Mouse (Mus musculus) forebrain, embryonic 13.5 days (tissue): ENCODE data around the gene Ralbp1. TPM values are rescaled to one million over a fixed set of nuclear protein-coding genes. Genes with fewer than 3 reads are reported as not detected.

ENCODE experiments used
- ATAC-seq: fragments of 200-750 bp; cut with Nextera tagmentation; 2 replicates; pipeline ENCODE4 v1.8.0; 2017
- H3K27ac ChIP-seq: fragments of 300-500 bp; sonication (generic); 2 replicates; pipeline ENCODE4 v1.5.1; 2015; ENCODE audit warnings: inconsistent platforms, mild to moderate bottlenecking, moderate library complexity
- H3K27me3 ChIP-seq: fragments of 300-500 bp; sonication (generic); 2 replicates; pipeline ENCODE4 v1.6.1; 2015; ENCODE audit warnings: mild to moderate bottlenecking, inconsistent platforms
- H3K36me3 ChIP-seq: fragments of 300-500 bp; sonication (generic); 2 replicates; pipeline ENCODE4 v1.6.1; 2015; ENCODE audit warnings: mild to moderate bottlenecking, inconsistent platforms; ENCODE audit not compliant: poor library complexity, severe bottlenecking
- H3K4me1 ChIP-seq: fragments of 300-500 bp; sonication (generic); 2 replicates; pipeline ENCODE4 v1.6.1; 2015; ENCODE audit warnings: inconsistent platforms
- H3K4me2 ChIP-seq: fragments of 300-500 bp; sonication (generic); 2 replicates; pipeline ENCODE4 v1.6.1; 2015; ENCODE audit warnings: inconsistent platforms, mild to moderate bottlenecking, moderate library complexity
- H3K4me3 ChIP-seq: fragments of 300-500 bp; sonication (generic); 2 replicates; pipeline ENCODE4 v1.5.1; 2015; ENCODE audit warnings: mild to moderate bottlenecking, inconsistent platforms
- H3K9ac ChIP-seq: fragments of 300-500 bp; sonication (generic); 2 replicates; pipeline ENCODE4 v1.6.1; 2015; ENCODE audit warnings: mild to moderate bottlenecking, inconsistent platforms
- H3K9me3 ChIP-seq: fragments of 300-500 bp; sonication (generic); replicated peaks from 2 replicates; pipeline ENCODE4 v1.6.1; 2016; ENCODE audit warnings: inconsistent platforms
- WGBS: fragments of 180-500 bp; shearing (Covaris S2); methylation state at CpG from one replicate; pipeline ENCODE4 v1.1.7; 2015; 5-methylcytosine and 5-hydroxymethylcytosine counted together
- polyA plus RNA-seq: library from polyadenylated mRNA; unstranded; fragments of >200 nt; fragmentation: Nextera tagmentation; extraction: Ambion mirVana; gene quantifications from 2 replicates; pipeline ENCODE4 v1.2.1, GENCODE M21; 2015

The Ralbp1 gene
- polyA plus RNA-seq, 1 experiment from 2014 or later, result 58.4 TPM

DNA sequence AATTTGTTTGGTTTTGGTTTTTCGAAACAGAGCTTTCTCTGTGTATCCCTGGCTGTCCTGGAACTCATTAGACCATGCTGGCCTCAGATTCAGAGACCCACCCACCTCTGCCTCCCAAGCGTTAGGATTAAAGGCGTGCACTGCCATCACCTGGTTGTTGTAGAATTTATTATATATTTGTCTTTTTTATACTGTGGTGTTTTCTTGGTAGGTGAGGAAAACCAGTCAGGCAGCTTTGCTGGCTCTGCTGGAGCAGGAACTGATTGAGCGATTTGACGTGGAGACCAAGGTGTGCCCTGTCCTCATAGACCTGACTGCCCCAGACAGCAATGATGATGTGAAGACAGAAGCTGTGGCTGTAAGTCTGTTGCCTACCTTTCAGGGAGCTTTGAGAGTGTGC, 74.6 kb downstream of the Ralbp1 start:
- Histone ChIP-seq H3K4me2 (no peak overlapping the region), H3K4me1 (no peaks in the 10 kb centered on the region), H3K27ac (no peak overlapping the region), H3K9me3 (no peaks in the 10 kb centered on the region), H3K4me3 (no peak overlapping the region), H3K27me3 (no peaks in the 10 kb centered on the region), H3K36me3 (peaks cover 54% of the 10 kb centered on the region), H3K9ac (no peak overlapping the region)
- WGBS, result 89% methylated on average over 5 of the region's 5 CpGs
- no peak for ATAC-seq

- Histone ChIP-seq H3K27me3 (no peaks in the 10 kb centered on the region), H3K9ac (no peak overlapping the region), H3K27ac (no peak overlapping the region), H3K4me1 (no peaks in the 10 kb centered on the region), H3K4me2 (no peak overlapping the region), H3K4me3 (no peak overlapping the region), H3K36me3 (peaks cover 18% of the 10 kb centered on the region), H3K9me3 (no peaks in the 10 kb centered on the region)
- no peak for ATAC-seq
- 87% methylated on average over 2 of the region's 2 CpGs for WGBS
Measured at GRCm38 (mm10) chr17:65806416-65806815, 79.2 kb downstream of the Ralbp1 start.

GRCm38 (mm10) chr17:65805966-65806365, 79.6 kb downstream of the Ralbp1 start:
- Histone ChIP-seq H3K4me3 (no peak overlapping the region), H3K4me2 (no peak overlapping the region), H3K4me1 (no peaks in the 10 kb centered on the region), H3K27me3 (no peaks in the 10 kb centered on the region), H3K9ac (no peak overlapping the region), H3K36me3 (peaks cover 14% of the 10 kb centered on the region), H3K9me3 (no peaks in the 10 kb centered on the region), H3K27ac (no peak overlapping the region)
- no peak for ATAC-seq
- WGBS, result 85% methylated on average over 4 of the region's 4 CpGs

DNA sequence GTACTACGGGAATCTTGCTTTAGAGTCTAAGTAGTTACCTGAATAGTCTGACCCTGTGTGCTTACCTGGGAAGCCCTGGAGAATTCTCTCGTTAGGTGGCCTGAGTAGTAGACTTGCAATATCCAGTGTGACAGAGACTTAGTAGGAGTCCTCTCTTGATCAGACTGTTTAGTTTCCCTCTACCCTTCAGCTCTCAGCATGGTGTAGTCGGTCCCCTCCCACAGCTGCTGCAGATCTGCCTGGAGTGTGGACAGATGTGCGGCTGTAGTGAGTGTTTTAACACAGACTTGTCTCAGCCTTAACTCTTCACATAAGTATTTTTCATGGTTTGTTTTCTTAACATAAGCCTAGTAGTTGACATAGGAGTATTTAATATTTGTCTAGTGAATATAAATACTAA, 83.6 kb downstream of the Ralbp1 start:
- Histone ChIP-seq H3K4me2 (no peak overlapping the region), H3K9me3 (no peaks in the 10 kb centered on the region), H3K27me3 (no peaks in the 10 kb centered on the region), H3K4me1 (0 out of 2 replicates have a peak, but pooled peaks cover 4% of the 10 kb centered on the region), H3K4me3 (no peak overlapping the region), H3K36me3 (peaks cover 5% of the 10 kb centered on the region), H3K27ac (no peak overlapping the region), H3K9ac (no peak overlapping the region)
- no peak for ATAC-seq
- WGBS, result 77% methylated on average over 4 of the region's 4 CpGs

DNA sequence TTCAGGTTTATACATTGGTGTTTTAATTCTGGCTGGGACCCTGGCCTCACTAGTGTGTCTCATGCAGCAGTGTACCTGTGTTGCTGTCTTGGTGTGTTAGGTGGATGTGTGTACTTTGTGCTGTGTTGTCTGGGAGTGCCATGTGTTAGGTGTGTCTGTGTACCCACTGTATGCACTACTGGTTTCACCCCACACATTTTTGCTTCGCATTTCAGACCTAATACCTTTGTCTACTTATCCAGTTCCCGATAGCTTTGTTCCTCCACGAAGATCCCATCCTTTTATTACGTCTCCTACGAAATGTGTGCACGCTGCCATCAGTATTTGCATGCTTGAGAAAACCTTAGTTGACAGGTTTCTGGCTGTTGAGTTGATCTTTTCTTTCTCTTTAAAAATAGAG, 85.1 kb downstream of the Ralbp1 start:
- Histone ChIP-seq H3K4me2 (no peak overlapping the region), H3K27me3 (no peaks in the 10 kb centered on the region), H3K27ac (no peak overlapping the region), H3K9ac (no peak overlapping the region), H3K36me3 (peaks cover 5% of the 10 kb centered on the region), H3K4me3 (no peak overlapping the region), H3K9me3 (no peaks in the 10 kb centered on the region), H3K4me1 (peaks cover 11% of the 10 kb centered on the region; the same call in 1 of the 2 replicates)
- no peak for ATAC-seq
- 93% methylated on average over 6 of the region's 6 CpGs for WGBS

DNA sequence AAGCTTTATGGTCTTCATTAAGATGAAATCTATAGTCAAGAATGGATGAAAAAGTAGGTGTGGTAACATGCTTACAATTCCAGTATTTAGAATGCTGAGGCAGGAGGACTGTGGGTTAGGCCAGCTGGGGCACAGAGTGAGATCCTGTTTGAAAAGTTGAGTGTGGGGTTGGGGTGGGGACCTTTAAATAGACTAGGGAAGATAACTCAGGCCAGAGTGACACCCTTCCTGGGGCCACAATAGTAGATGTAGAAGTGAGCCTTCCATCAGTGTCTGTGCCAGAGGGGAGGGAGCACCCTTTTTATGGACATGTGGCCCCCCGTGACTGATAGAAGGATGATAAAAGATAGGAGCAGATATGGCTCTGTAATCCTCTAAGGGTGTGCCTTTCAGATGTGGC, 86.2 kb downstream of the Ralbp1 start:
- H3K27ac ChIP-seq, result no peak overlapping the region
- H3K27me3 ChIP-seq, result no peaks in the 10 kb centered on the region
- WGBS, result 91% methylated on average over 1 of the region's 1 CpGs
- H3K9me3 ChIP-seq, result no peaks in the 10 kb centered on the region
- peaks cover 8% of the 10 kb centered on the region for H3K36me3 ChIP-seq
- H3K4me1 ChIP-seq, result peaks cover 11% of the 10 kb centered on the region; the same call in 1 of the 2 replicates
- no peak for ATAC-seq
- H3K9ac ChIP-seq, result no peak overlapping the region
- H3K4me3 ChIP-seq, result no peak overlapping the region
- H3K4me2 ChIP-seq, result no peak overlapping the region

- Histone ChIP-seq H3K4me3 (no peak overlapping the region), H3K9me3 (no peaks in the 10 kb centered on the region), H3K27me3 (no peaks in the 10 kb centered on the region), H3K4me2 (no peak overlapping the region), H3K4me1 (peaks cover 11% of the 10 kb centered on the region; the same call in 1 of the 2 replicates), H3K27ac (no peak overlapping the region), H3K9ac (no peak overlapping the region), H3K36me3 (peaks cover 8% of the 10 kb centered on the region)
- ATAC-seq, result no peak
- 81% methylated on average over 4 of the region's 4 CpGs for WGBS
Measured at GRCm38 (mm10) chr17:65798446-65798845, 87.2 kb downstream of the Ralbp1 start.

Other genes with a start within 250 kb of the Ralbp1 start
- gene Txndc2, start 243.6 kb downstream of the Ralbp1 start, polyA plus RNA-seq, result 0.09 and 0.16 TPM in 2 replicates
- gene Rab31, start 113.0 kb downstream of the Ralbp1 start, polyA plus RNA-seq, result 66.6 and 81.7 TPM in 2 replicates
- 46.5 and 50.1 TPM in 2 replicates for gene Ppp4r1, start 103.2 kb downstream of the Ralbp1 start, polyA plus RNA-seq
- 75.2 and 84.1 TPM in 2 replicates for gene Twsg1, start 65.4 kb upstream of the Ralbp1 start, polyA plus RNA-seq
- gene Ankrd12, start 191.3 kb upstream of the Ralbp1 start, polyA plus RNA-seq, result 77.4 and 80.8 TPM in 2 replicates
- 354 and 358 TPM in 2 replicates for gene Ndufv2, start 215.8 kb upstream of the Ralbp1 start, polyA plus RNA-seq
- 36.8 and 37.4 TPM in 2 replicates for gene Washc1, start 225.7 kb upstream of the Ralbp1 start, polyA plus RNA-seq
- 16.2 and 17.3 TPM in 2 replicates for gene Ddx11, start 237.7 kb upstream of the Ralbp1 start, polyA plus RNA-seq